Mouse (Mus musculus): ENCODE measurements at regions not wholly inside any gene's neighbourhood (a gene's known extent, or its start where the extent isn't known, plus 50 kb on each side); places are given as distances from the start of the nearest gene placed in this dataset.

- Histone ChIP-seq H3K4me1 (ENCODE audit: control insufficient read depth, insufficient read depth, low read length) (peaks cover 3% of the 10 kb centered on the region; the same call in 1 of the 2 replicates), H3K4me3 (ENCODE audit: insufficient read depth, low read depth, low read length) (no peak overlapping the region), H3K27ac (ENCODE audit: insufficient read depth, low read depth, low read length) (no peak overlapping the region)
- TF ChIP-seq POLR2A (IDR thresholded peaks at IDR 0.05; ENCODE audit: insufficient read depth, low read depth, low read length), result no peak
- no peak for TF ChIP-seq CTCF (IDR thresholded peaks at IDR 0.05; ENCODE audit: insufficient read depth, low read depth, low read length)
- 77% methylated on average over 3 of the region's 3 CpGs for WGBS
These were observed 200.7 kb downstream of the Tex29 start for GRCm38 (mm10) chr8:12040924-12041323.

GRCm38 (mm10) chr8:12041662-12042061, 201.4 kb downstream of the Tex29 start:
- Histone ChIP-seq H3K27ac (ENCODE audit: insufficient read depth, low read depth, low read length) (no peak overlapping the region), H3K4me3 (ENCODE audit: insufficient read depth, low read depth, low read length) (no peak overlapping the region), H3K4me1 (ENCODE audit: control insufficient read depth, insufficient read depth, low read length) (peaks cover 4% of the 10 kb centered on the region; the same call in 1 of the 2 replicates)
- WGBS, result 80% methylated on average over 6 of the region's 6 CpGs
- no peak for TF ChIP-seq CTCF (IDR thresholded peaks at IDR 0.05; ENCODE audit: insufficient read depth, low read depth, low read length)
- TF ChIP-seq POLR2A (IDR thresholded peaks at IDR 0.05; ENCODE audit: insufficient read depth, low read depth, low read length), result no peak

GRCm38 (mm10) chr8:12050841-12051240, 210.6 kb downstream of the Tex29 start:
- Histone ChIP-seq H3K4me3 (ENCODE audit: insufficient read depth, low read depth, low read length) (no peak overlapping the region), H3K27ac (ENCODE audit: insufficient read depth, low read depth, low read length) (no peak overlapping the region), H3K4me1 (ENCODE audit: control insufficient read depth, insufficient read depth, low read length) (peaks cover 7% of the 10 kb centered on the region; the same call in 1 of the 2 replicates)
- no peak for TF ChIP-seq POLR2A (IDR thresholded peaks at IDR 0.05; ENCODE audit: insufficient read depth, low read depth, low read length)
- no peak for TF ChIP-seq CTCF (IDR thresholded peaks at IDR 0.05; ENCODE audit: insufficient read depth, low read depth, low read length)
- 62% methylated on average over 5 of the region's 5 CpGs for WGBS

GRCm38 (mm10) chr8:12051357-12051756, 211.1 kb downstream of the Tex29 start:
- 84% methylated on average over 12 of the region's 12 CpGs for WGBS
- Histone ChIP-seq H3K4me1 (ENCODE audit: control insufficient read depth, insufficient read depth, low read length) (peaks cover 7% of the 10 kb centered on the region; the same call in 1 of the 2 replicates), H3K4me3 (ENCODE audit: insufficient read depth, low read depth, low read length) (no peak overlapping the region), H3K27ac (ENCODE audit: insufficient read depth, low read depth, low read length) (no peak overlapping the region)
- TF ChIP-seq POLR2A (IDR thresholded peaks at IDR 0.05; ENCODE audit: insufficient read depth, low read depth, low read length) (no peak), CTCF (IDR thresholded peaks at IDR 0.05; ENCODE audit: insufficient read depth, low read depth, low read length) (no peak)

- 91% methylated on average over 9 of the region's 9 CpGs for WGBS
- TF ChIP-seq CTCF (IDR thresholded peaks at IDR 0.05; ENCODE audit: insufficient read depth, low read depth, low read length), result no peak
- no peak for TF ChIP-seq POLR2A (IDR thresholded peaks at IDR 0.05; ENCODE audit: insufficient read depth, low read depth, low read length)
- Histone ChIP-seq H3K4me3 (ENCODE audit: insufficient read depth, low read depth, low read length) (no peak overlapping the region), H3K27ac (ENCODE audit: insufficient read depth, low read depth, low read length) (no peak overlapping the region), H3K4me1 (ENCODE audit: control insufficient read depth, insufficient read depth, low read length) (peaks cover 5% of the 10 kb centered on the region; the same call in 1 of the 2 replicates)
These were observed 215.7 kb downstream of the Tex29 start for GRCm38 (mm10) chr8:12055931-12056330.

- WGBS, result 68% methylated on average over 13 of the region's 13 CpGs
- no peak overlapping the region for H3K4me3 ChIP-seq (ENCODE audit: insufficient read depth, low read depth, low read length)
- H3K27ac ChIP-seq (ENCODE audit: insufficient read depth, low read depth, low read length), result no peak overlapping the region
- 0 out of 2 replicates have a peak, but pooled peaks cover 2% of the 10 kb centered on the region for H3K4me1 ChIP-seq (ENCODE audit: control insufficient read depth, insufficient read depth, low read length)
- TF ChIP-seq CTCF (IDR thresholded peaks at IDR 0.05; ENCODE audit: insufficient read depth, low read depth, low read length) (no peak), POLR2A (IDR thresholded peaks at IDR 0.05; ENCODE audit: insufficient read depth, low read depth, low read length) (no peak)
These were observed 217.4 kb upstream of the A230072I06Rik start for GRCm38 (mm10) chr8:12061237-12061636.

GRCm38 (mm10) chr8:12062710-12063109, 215.9 kb upstream of the A230072I06Rik start:
- 91% methylated on average over 8 of the region's 8 CpGs for WGBS
- H3K4me3 ChIP-seq (ENCODE audit: insufficient read depth, low read depth, low read length), result no peak overlapping the region
- TF ChIP-seq CTCF (IDR thresholded peaks at IDR 0.05; ENCODE audit: insufficient read depth, low read depth, low read length) (no peak), POLR2A (IDR thresholded peaks at IDR 0.05; ENCODE audit: insufficient read depth, low read depth, low read length) (no peak)

GRCm38 (mm10) chr8:12064664-12065063, 214.0 kb upstream of the A230072I06Rik start:
- TF ChIP-seq CTCF (IDR thresholded peaks at IDR 0.05; ENCODE audit: insufficient read depth, low read depth, low read length) (no peak), POLR2A (IDR thresholded peaks at IDR 0.05; ENCODE audit: insufficient read depth, low read depth, low read length) (no peak)
- H3K4me1 ChIP-seq (ENCODE audit: control insufficient read depth, insufficient read depth, low read length), result 0 out of 2 replicates have a peak, but pooled peaks cover 2% of the 10 kb centered on the region
- no peak overlapping the region for H3K4me3 ChIP-seq (ENCODE audit: insufficient read depth, low read depth, low read length)
- no peak overlapping the region for H3K27ac ChIP-seq (ENCODE audit: insufficient read depth, low read depth, low read length)
- WGBS, result 88% methylated on average over 7 of the region's 7 CpGs

More at GRCm38 (mm10) chr8:12062710-12063109, 215.9 kb upstream of the A230072I06Rik start:
- Histone ChIP-seq H3K4me1 (ENCODE audit: control insufficient read depth, insufficient read depth, low read length) (0 out of 2 replicates have a peak, but pooled peaks cover 2% of the 10 kb centered on the region), H3K27ac (ENCODE audit: insufficient read depth, low read depth, low read length) (no peak overlapping the region)

- Histone ChIP-seq H3K4me3 (ENCODE audit: insufficient read depth, low read depth, low read length) (no peak overlapping the region), H3K27ac (ENCODE audit: insufficient read depth, low read depth, low read length) (no peak overlapping the region), H3K4me1 (ENCODE audit: control insufficient read depth, insufficient read depth, low read length) (no peaks in the 10 kb centered on the region)
- TF ChIP-seq POLR2A (IDR thresholded peaks at IDR 0.05; ENCODE audit: insufficient read depth, low read depth, low read length) (no peak), CTCF (IDR thresholded peaks at IDR 0.05; ENCODE audit: insufficient read depth, low read depth, low read length) (no peak)
- 70% methylated on average over 10 of the region's 10 CpGs for WGBS
These were observed 212.2 kb upstream of the A230072I06Rik start for GRCm38 (mm10) chr8:12066454-12066853.
